Mouse (Mus musculus): ENCODE data around the gene Stpg1. TPM values are rescaled to one million over a fixed set of nuclear protein-coding genes. Genes with fewer than 3 reads are reported as not detected.

The Stpg1 gene
- polyA plus RNA-seq, 1 experiment = 0.29 TPM

GRCm38 (mm10) chr4:135540057-135540456, 45.5 kb downstream of the Stpg1 start:
- 25% methylated on average over 9 of the region's 9 CpGs for WGBS
- Histone ChIP-seq H3K27me3 (ENCODE audit: control insufficient read depth, insufficient read depth, low read length) (no peaks in the 10 kb centered on the region), H3K36me3 (ENCODE audit: control insufficient read depth, insufficient read depth, low read length) (no peaks in the 10 kb centered on the region), H3K4me1 (ENCODE audit: control insufficient read depth, insufficient read depth, insufficient read length, low read length) (peaks cover 2% of the 10 kb centered on the region; the same call in 1 of the 2 replicates), H3K27ac (ENCODE audit: insufficient read depth, low read depth, low read length) (no peak overlapping the region), H3K4me3 (ENCODE audit: low read depth, low read length) (no peak overlapping the region)
- TF ChIP-seq POLR2A (IDR thresholded peaks at IDR 0.05; ENCODE audit: low read depth, low read length) (no peak), CTCF (IDR thresholded peaks at IDR 0.05; ENCODE audit: extremely low read depth, insufficient read length, insufficient replicate concordance, low read depth, low read length) (no peak)

DNA sequence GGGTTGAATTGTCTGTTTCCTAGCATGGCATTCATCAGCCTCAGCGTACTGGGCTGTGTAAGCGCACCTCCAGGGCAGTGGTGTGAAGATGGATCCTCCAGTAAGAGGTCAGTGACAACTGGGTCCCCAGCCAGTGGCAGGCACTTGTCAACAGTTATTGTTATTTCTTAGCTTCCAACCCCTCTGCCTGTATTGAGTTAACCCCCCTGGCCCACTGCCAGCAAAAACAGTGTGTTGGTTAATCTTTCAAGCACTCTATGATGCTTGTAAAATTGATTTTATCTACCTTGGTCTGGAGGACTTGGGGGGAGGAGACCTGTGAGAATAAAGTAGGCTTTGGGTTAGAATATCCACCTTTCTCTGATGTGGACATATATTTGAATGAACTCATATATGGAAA, 49.7 kb downstream of the Stpg1 start:
- WGBS = 93% methylated on average over 2 of the region's 2 CpGs
- H3K4me3 ChIP-seq (ENCODE audit: low read depth, low read length) = no peak overlapping the region
- H3K27ac ChIP-seq (ENCODE audit: insufficient read depth, low read depth, low read length) = no peak overlapping the region
- TF ChIP-seq CTCF (IDR thresholded peaks at IDR 0.05; ENCODE audit: extremely low read depth, insufficient read length, insufficient replicate concordance, low read depth, low read length) (no peak), POLR2A (IDR thresholded peaks at IDR 0.05; ENCODE audit: low read depth, low read length) (no peak)
- H3K27me3 ChIP-seq (ENCODE audit: control insufficient read depth, insufficient read depth, low read length) = no peaks in the 10 kb centered on the region
- no peaks in the 10 kb centered on the region for H3K36me3 ChIP-seq (ENCODE audit: control insufficient read depth, insufficient read depth, low read length)
- H3K4me1 ChIP-seq (ENCODE audit: control insufficient read depth, insufficient read depth, insufficient read length, low read length) = peaks cover 20% of the 10 kb centered on the region

- Histone ChIP-seq H3K4me3 (ENCODE audit: low read depth, low read length) (peak overlapping the region; percentile 52), H3K4me1 (ENCODE audit: control insufficient read depth, insufficient read depth, insufficient read length, low read length) (peaks cover 20% of the 10 kb centered on the region), H3K36me3 (ENCODE audit: control insufficient read depth, insufficient read depth, low read length) (no peaks in the 10 kb centered on the region), H3K27ac (ENCODE audit: insufficient read depth, low read depth, low read length) (no peak overlapping the region), H3K27me3 (ENCODE audit: control insufficient read depth, insufficient read depth, low read length) (no peaks in the 10 kb centered on the region)
- TF ChIP-seq POLR2A (IDR thresholded peaks at IDR 0.05; ENCODE audit: low read depth, low read length) = no peak
- no peak for TF ChIP-seq CTCF (IDR thresholded peaks at IDR 0.05; ENCODE audit: extremely low read depth, insufficient read length, insufficient replicate concordance, low read depth, low read length)
- WGBS = 4% methylated on average over 8 of the region's 8 CpGs
Measured at GRCm38 (mm10) chr4:135545080-135545511, 50.5 kb downstream of the Stpg1 start.

GRCm38 (mm10) chr4:135546008-135546407, 51.4 kb downstream of the Stpg1 start:
- Histone ChIP-seq H3K27me3 (ENCODE audit: control insufficient read depth, insufficient read depth, low read length) (no peaks in the 10 kb centered on the region), H3K27ac (ENCODE audit: insufficient read depth, low read depth, low read length) (no peak overlapping the region), H3K36me3 (ENCODE audit: control insufficient read depth, insufficient read depth, low read length) (no peaks in the 10 kb centered on the region), H3K4me3 (ENCODE audit: low read depth, low read length) (no peak overlapping the region), H3K4me1 (ENCODE audit: control insufficient read depth, insufficient read depth, insufficient read length, low read length) (peaks cover 20% of the 10 kb centered on the region)
- 92% methylated on average over 7 of the region's 7 CpGs for WGBS
- TF ChIP-seq POLR2A (IDR thresholded peaks at IDR 0.05; ENCODE audit: low read depth, low read length) (no peak), CTCF (IDR thresholded peaks at IDR 0.05; ENCODE audit: extremely low read depth, insufficient read length, insufficient replicate concordance, low read depth, low read length) (no peak)

DNA sequence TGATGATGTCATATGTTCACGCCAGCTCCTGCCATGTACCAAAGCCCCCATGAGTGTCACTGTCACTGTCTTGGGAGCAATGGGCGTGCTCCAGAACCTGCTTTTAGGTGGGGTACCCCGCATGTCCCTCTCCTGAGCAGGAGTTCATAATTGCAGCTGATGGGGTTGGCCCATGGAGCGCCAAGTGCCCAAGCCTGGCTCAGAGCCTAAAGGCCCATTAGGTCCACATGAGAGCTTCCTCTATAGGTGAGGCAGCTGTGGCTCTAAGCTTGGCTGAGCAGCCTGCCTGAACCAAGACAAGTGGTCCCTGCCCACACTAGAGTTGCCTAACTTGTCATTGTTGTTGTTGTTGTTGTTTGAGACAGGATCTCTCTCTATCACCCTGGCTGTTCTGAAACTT, 52.2 kb downstream of the Stpg1 start:
- peaks cover 20% of the 10 kb centered on the region for H3K4me1 ChIP-seq (ENCODE audit: control insufficient read depth, insufficient read depth, insufficient read length, low read length)
- no peaks in the 10 kb centered on the region for H3K27me3 ChIP-seq (ENCODE audit: control insufficient read depth, insufficient read depth, low read length)
- H3K27ac ChIP-seq (ENCODE audit: insufficient read depth, low read depth, low read length) = no peak overlapping the region
- TF ChIP-seq POLR2A (IDR thresholded peaks at IDR 0.05; ENCODE audit: low read depth, low read length) = no peak; the same call in 1 of the 2 replicates
- no peak for TF ChIP-seq CTCF (IDR thresholded peaks at IDR 0.05; ENCODE audit: extremely low read depth, insufficient read length, insufficient replicate concordance, low read depth, low read length)
- no peak overlapping the region for H3K4me3 ChIP-seq (ENCODE audit: low read depth, low read length)
- WGBS = 85% methylated on average over 4 of the region's 4 CpGs
- no peaks in the 10 kb centered on the region for H3K36me3 ChIP-seq (ENCODE audit: control insufficient read depth, insufficient read depth, low read length)

DNA sequence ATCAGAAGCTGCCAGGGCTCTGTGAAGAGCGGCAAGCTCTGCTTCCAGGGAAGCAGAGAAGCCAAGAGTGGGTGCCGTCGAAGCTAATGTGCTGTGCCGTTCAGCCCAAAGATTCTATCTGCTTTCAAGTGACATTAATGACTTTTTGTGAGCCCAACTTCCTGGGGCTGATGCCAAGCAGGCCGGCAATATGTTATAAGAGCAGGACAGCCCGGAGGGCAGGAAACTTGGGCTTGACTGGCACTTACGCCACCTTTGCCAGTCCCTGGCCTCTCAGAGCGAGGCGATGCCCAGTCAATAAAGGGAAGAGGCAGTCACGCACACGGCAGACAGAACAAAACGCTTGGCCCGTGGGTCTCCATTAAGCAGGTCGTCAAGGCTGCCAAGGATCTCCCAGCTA, 53.0 kb downstream of the Stpg1 start:
- TF ChIP-seq POLR2A (IDR thresholded peaks at IDR 0.05; ENCODE audit: low read depth, low read length) = no peak
- no peak for TF ChIP-seq CTCF (IDR thresholded peaks at IDR 0.05; ENCODE audit: extremely low read depth, insufficient read length, insufficient replicate concordance, low read depth, low read length)
- 25% methylated on average over 14 of the region's 14 CpGs for whole genome bisulfite sequencing
- H3K27ac ChIP-seq (ENCODE audit: insufficient read depth, low read depth, low read length) = no peak overlapping the region
- no peaks in the 10 kb centered on the region for H3K36me3 ChIP-seq (ENCODE audit: control insufficient read depth, insufficient read depth, low read length)
- H3K27me3 ChIP-seq (ENCODE audit: control insufficient read depth, insufficient read depth, low read length) = no peaks in the 10 kb centered on the region
- H3K4me1 ChIP-seq (ENCODE audit: control insufficient read depth, insufficient read depth, insufficient read length, low read length) = peaks cover 20% of the 10 kb centered on the region
- no peak overlapping the region for H3K4me3 ChIP-seq (ENCODE audit: low read depth, low read length)

DNA sequence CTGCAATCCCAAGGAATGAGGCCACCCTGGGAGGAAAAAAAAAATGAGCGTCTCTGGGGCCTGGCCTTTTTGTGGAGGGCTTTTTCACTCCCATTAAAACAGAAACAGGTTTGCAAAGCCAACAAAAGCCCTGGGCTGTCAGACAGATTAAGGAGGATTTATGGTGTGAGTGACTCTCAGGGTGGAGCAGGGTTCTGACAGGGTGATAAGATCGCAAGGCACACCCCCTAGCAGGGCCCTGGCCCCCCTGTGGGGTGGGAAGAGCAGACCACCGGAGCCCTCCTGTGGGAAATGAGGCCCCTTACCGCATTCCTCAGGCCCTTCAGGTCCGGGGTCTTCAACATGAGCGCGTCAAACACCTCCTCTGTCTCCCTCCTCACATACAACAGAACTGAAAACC, 53.5 kb downstream of the Stpg1 start:
- no peak overlapping the region for H3K27ac ChIP-seq (ENCODE audit: insufficient read depth, low read depth, low read length)
- no peaks in the 10 kb centered on the region for H3K36me3 ChIP-seq (ENCODE audit: control insufficient read depth, insufficient read depth, low read length)
- no peak overlapping the region for H3K4me3 ChIP-seq (ENCODE audit: low read depth, low read length)
- TF ChIP-seq POLR2A (IDR thresholded peaks at IDR 0.05; ENCODE audit: low read depth, low read length) (no peak), CTCF (IDR thresholded peaks at IDR 0.05; ENCODE audit: extremely low read depth, insufficient read length, insufficient replicate concordance, low read depth, low read length) (no peak)
- WGBS = 69% methylated on average over 7 of the region's 7 CpGs
- H3K4me1 ChIP-seq (ENCODE audit: control insufficient read depth, insufficient read depth, insufficient read length, low read length) = peaks cover 20% of the 10 kb centered on the region
- H3K27me3 ChIP-seq (ENCODE audit: control insufficient read depth, insufficient read depth, low read length) = no peaks in the 10 kb centered on the region

Data from small intestine, adult 2 months (tissue).